Mouse (Mus musculus) midbrain, embryonic 11.5 days (tissue): ENCODE measurements around the gene Mta3. TPM values are rescaled to one million over a fixed set of nuclear protein-coding genes. Genes with fewer than 3 reads are reported as not detected.
A peak's percentile ranks its signal among the peaks of the same experiment; 100 is the strongest.

Experiments used
- ATAC-seq: fragments of 200-750 bp; cut with Nextera tagmentation; 2 replicates; pipeline ENCODE4 v1.8.0; 2017; ENCODE audit warnings: moderate TSS enrichment, moderate library complexity; ENCODE audit not compliant: low FRiP score
- DNase-seq: peaks from one replicate; pipeline ENCODE4 v3.0.0; 2015; ENCODE audit warnings: low spot score; ENCODE audit errors: missing footprints
- H3K27ac ChIP-seq: fragments of 300-500 bp; sonication (generic); 2 replicates; pipeline ENCODE4 v1.5.1; 2014; ENCODE audit warnings: low read depth, low read length
- H3K27me3 ChIP-seq: fragments of 300-500 bp; sonication (generic); 2 replicates; pipeline ENCODE4 v1.6.1; 2014; ENCODE audit warnings: mild to moderate bottlenecking, low read length, moderate library complexity, mixed read lengths; ENCODE audit not compliant: control insufficient read depth, insufficient read depth
- H3K36me3 ChIP-seq: fragments of 300-500 bp; sonication (generic); 2 replicates; pipeline ENCODE4 v1.6.1; 2014; ENCODE audit warnings: mild to moderate bottlenecking, low read length, moderate library complexity, mixed read lengths; ENCODE audit not compliant: control insufficient read depth, insufficient read depth
- H3K4me1 ChIP-seq: fragments of 300-500 bp; sonication (generic); 2 replicates; pipeline ENCODE4 v1.6.1; 2014; ENCODE audit warnings: low read length; ENCODE audit not compliant: control insufficient read depth, insufficient read depth
- H3K4me2 ChIP-seq: fragments of 300-500 bp; sonication (generic); 2 replicates; pipeline ENCODE4 v1.6.1; 2014; ENCODE audit warnings: mild to moderate bottlenecking, moderate library complexity
- H3K4me3 ChIP-seq: fragments of 300-500 bp; sonication (generic); 2 replicates; pipeline ENCODE4 v1.5.1; 2014; ENCODE audit warnings: low read depth, low read length
- H3K9ac ChIP-seq: fragments of 300-500 bp; sonication (generic); 2 replicates; pipeline ENCODE4 v1.6.1; 2014; ENCODE audit warnings: low read length
- H3K9me3 ChIP-seq: fragments of 300-500 bp; sonication (generic); 2 replicates; pipeline ENCODE4 v1.6.1; 2016; ENCODE audit warnings: low read length; ENCODE audit not compliant: control insufficient read depth
- WGBS: fragments of 180-500 bp; shearing (Covaris S2); extraction: QIAGEN DNeasy Blood & Tissue Kit; methylation state at CpG from one replicate; pipeline ENCODE4 v1.1.7; 2014; 5-methylcytosine and 5-hydroxymethylcytosine counted together
- polyA plus RNA-seq: library from polyadenylated mRNA; unstranded; fragments of >200 nt; fragmentation: Nextera tagmentation; extraction: Ambion mirVana; gene quantifications from 2 replicates; pipeline ENCODE4 v1.2.1, GENCODE M21; 2014

Mta3 gene
- polyA plus RNA-seq, 1 experiment from 2014 or later: 28.8 TPM

- Histone ChIP-seq H3K27ac (no peak overlapping the region), H3K4me2 (no peak overlapping the region), H3K4me3 (no peak overlapping the region), H3K36me3 (peaks cover 2% of the 10 kb centered on the region; the same call in 1 of the 2 replicates), H3K4me1 (peaks cover 2% of the 10 kb centered on the region; the same call in 1 of the 2 replicates), H3K27me3 (no peaks in the 10 kb centered on the region), H3K9me3 (0 out of 2 replicates have a peak, but pooled peaks cover 1% of the 10 kb centered on the region), H3K9ac (no peak overlapping the region)
- WGBS: 93% methylated on average over 10 of the region's 10 CpGs
- no peak for DNase-seq
- ATAC-seq: no peak
These were observed 15.2 kb downstream of the Mta3 start for GRCm38 (mm10) chr17:83721157-83721556.

- 63% methylated on average over 9 of the region's 9 CpGs for WGBS
These were observed 17.1 kb downstream of the Mta3 start for GRCm38 (mm10) chr17:83723064-83723463.

DNA sequence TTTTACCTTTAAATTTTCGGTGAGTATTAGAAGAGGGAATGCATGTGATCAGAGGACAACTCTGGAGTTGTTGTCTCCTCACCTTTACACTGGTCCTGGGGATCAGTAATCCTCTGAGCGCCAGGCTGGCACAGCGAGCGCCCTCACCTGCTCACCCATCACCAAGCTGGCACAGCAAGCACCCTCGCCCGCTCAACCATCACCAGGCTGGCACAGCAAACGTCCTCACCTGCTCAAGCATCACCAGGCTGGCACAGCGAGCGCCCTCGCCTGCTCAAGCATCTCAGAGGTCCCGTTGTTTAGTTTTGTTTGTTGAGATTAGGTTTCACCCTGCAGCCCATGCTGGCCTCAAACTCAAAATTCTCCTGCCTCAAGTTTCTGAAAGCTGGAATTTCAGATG lies 20.5 kb downstream of the Mta3 start:
- 89% methylated on average over 11 of the region's 11 CpGs for WGBS
- no peak for ATAC-seq
- Histone ChIP-seq H3K4me1 (peaks cover 2% of the 10 kb centered on the region; the same call in 1 of the 2 replicates), H3K27ac (no peak overlapping the region), H3K4me2 (no peak overlapping the region), H3K4me3 (no peak overlapping the region), H3K27me3 (no peaks in the 10 kb centered on the region), H3K9me3 (no peaks in the 10 kb centered on the region), H3K9ac (no peak overlapping the region), H3K36me3 (no peaks in the 10 kb centered on the region)
- DNase-seq: no peak

More at GRCm38 (mm10) chr17:83723064-83723463, 17.1 kb downstream of the Mta3 start:
- H3K27me3 ChIP-seq: no peaks in the 10 kb centered on the region
- H3K4me2 ChIP-seq: no peak overlapping the region
- no peak for ATAC-seq
- no peak overlapping the region for H3K9ac ChIP-seq
- H3K36me3 ChIP-seq: no peaks in the 10 kb centered on the region
- DNase-seq: no peak
- H3K9me3 ChIP-seq: no peaks in the 10 kb centered on the region
- H3K27ac ChIP-seq: no peak overlapping the region
- no peak overlapping the region for H3K4me3 ChIP-seq
- H3K4me1 ChIP-seq: peaks cover 2% of the 10 kb centered on the region; the same call in 1 of the 2 replicates

- Histone ChIP-seq H3K4me2 (no peak overlapping the region), H3K4me1 (peaks cover 2% of the 10 kb centered on the region; the same call in 1 of the 2 replicates), H3K4me3 (no peak overlapping the region), H3K9ac (no peak overlapping the region), H3K36me3 (no peaks in the 10 kb centered on the region), H3K9me3 (no peaks in the 10 kb centered on the region), H3K27me3 (no peaks in the 10 kb centered on the region), H3K27ac (no peak overlapping the region)
- ATAC-seq: no peak
- DNase-seq: no peak
- 85% methylated on average over 4 of the region's 4 CpGs for WGBS
These were observed 21.7 kb downstream of the Mta3 start for GRCm38 (mm10) chr17:83727707-83728106.

GRCm38 (mm10) chr17:83729029-83729428 lies 23.1 kb downstream of the Mta3 start:
- no peaks in the 10 kb centered on the region for H3K4me1 ChIP-seq
- H3K9me3 ChIP-seq: no peaks in the 10 kb centered on the region
- 93% methylated on average over 9 of the region's 9 CpGs for WGBS

GRCm38 (mm10) chr17:83730123-83730522 lies 24.2 kb downstream of the Mta3 start:
- ATAC-seq (no peak), DNase-seq (no peak)
- Histone ChIP-seq H3K4me1 (no peaks in the 10 kb centered on the region), H3K4me3 (no peak overlapping the region), H3K27me3 (no peaks in the 10 kb centered on the region), H3K9ac (no peak overlapping the region), H3K4me2 (no peak overlapping the region), H3K9me3 (no peaks in the 10 kb centered on the region), H3K27ac (no peak overlapping the region), H3K36me3 (no peaks in the 10 kb centered on the region)
- 92% methylated on average over 6 of the region's 6 CpGs for WGBS

More at GRCm38 (mm10) chr17:83729029-83729428, 23.1 kb downstream of the Mta3 start:
- DNase-seq: no peak
- H3K4me2 ChIP-seq: no peak overlapping the region
- no peaks in the 10 kb centered on the region for H3K36me3 ChIP-seq
- H3K9ac ChIP-seq: no peak overlapping the region
- no peak for ATAC-seq
- no peak overlapping the region for H3K27ac ChIP-seq
- H3K27me3 ChIP-seq: no peaks in the 10 kb centered on the region
- H3K4me3 ChIP-seq: no peak overlapping the region

DNA sequence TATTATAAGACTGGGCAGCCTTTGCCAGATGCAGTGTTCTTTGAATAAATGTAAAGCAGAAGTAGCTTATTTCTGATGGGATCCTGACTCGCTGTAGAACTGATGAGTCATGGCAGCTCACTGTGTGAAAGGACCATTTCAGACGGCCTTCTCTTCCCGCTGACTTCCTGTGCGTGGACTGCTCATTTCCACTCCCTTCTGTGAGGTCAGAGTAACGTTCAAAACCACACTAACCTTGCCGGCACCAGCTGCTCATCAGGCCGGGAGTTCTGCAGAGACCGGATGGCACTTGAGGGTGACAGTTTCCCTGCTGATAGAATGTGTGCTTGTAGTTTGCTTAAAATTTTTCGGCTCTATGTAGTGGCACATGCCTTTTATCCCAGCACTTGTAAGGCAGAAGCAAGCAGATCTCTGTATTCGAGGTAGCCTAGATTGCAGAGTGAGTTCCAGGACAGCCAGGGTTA lies 26.2 kb downstream of the Mta3 start:
- Histone ChIP-seq H3K9me3 (no peaks in the 10 kb centered on the region), H3K4me1 (no peaks in the 10 kb centered on the region), H3K36me3 (no peaks in the 10 kb centered on the region)

GRCm38 (mm10) chr17:83732801-83733200 lies 26.8 kb downstream of the Mta3 start:
- ATAC-seq: no peak
- Histone ChIP-seq H3K4me2 (no peak overlapping the region), H3K36me3 (no peaks in the 10 kb centered on the region), H3K9ac (no peak overlapping the region), H3K4me1 (no peaks in the 10 kb centered on the region), H3K27me3 (no peaks in the 10 kb centered on the region), H3K27ac (no peak overlapping the region), H3K4me3 (no peak overlapping the region), H3K9me3 (no peaks in the 10 kb centered on the region)
- DNase-seq: peak; percentile 94
- WGBS: 38% methylated on average over 5 of the region's 5 CpGs

More for the DNA sequence above, 26.2 kb downstream of the Mta3 start:
- Histone ChIP-seq H3K4me3 (no peak overlapping the region), H3K27me3 (no peaks in the 10 kb centered on the region), H3K9ac (no peak overlapping the region), H3K27ac (no peak overlapping the region), H3K4me2 (no peak overlapping the region)
- ATAC-seq: no peak
- DNase-seq: no peak
- WGBS: 79% methylated on average over 10 of the region's 10 CpGs

DNA sequence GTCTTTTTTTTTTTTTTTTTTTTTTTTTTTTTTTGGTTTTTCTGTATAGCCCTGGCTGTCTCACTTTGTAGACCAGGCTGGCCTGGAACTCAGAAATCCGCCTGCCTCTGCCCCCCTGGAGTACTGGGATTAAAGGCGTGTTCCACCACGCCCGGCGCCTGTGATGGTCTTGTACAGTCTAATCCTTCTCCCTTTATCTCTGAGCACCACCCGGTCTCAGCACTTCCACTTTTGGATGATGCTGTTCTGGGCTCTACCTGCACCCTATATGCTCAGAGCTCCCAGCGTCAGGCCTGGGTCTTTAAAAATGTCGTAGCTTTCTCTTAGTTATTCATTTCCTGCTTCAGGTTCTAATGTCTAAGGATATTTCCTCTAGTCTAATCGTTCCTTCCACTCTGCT lies 30.7 kb downstream of the Mta3 start:
- no peak for DNase-seq
- H3K36me3 ChIP-seq: no peaks in the 10 kb centered on the region
- no peak for ATAC-seq
- WGBS: 94% methylated on average over 9 of the region's 9 CpGs
- H3K4me2 ChIP-seq: no peak overlapping the region
- no peaks in the 10 kb centered on the region for H3K4me1 ChIP-seq
- no peaks in the 10 kb centered on the region for H3K27me3 ChIP-seq
- no peak overlapping the region for H3K4me3 ChIP-seq
- no peaks in the 10 kb centered on the region for H3K9me3 ChIP-seq
- no peak overlapping the region for H3K27ac ChIP-seq
- H3K9ac ChIP-seq: no peak overlapping the region
